Mouse (Mus musculus) neutrophil, adult 5-6 weeks (primary cell): ENCODE results near the gene Fanci. TPM values are rescaled to one million over a fixed set of nuclear protein-coding genes. Genes with fewer than 3 reads are reported as not detected.

Experiments used
- ATAC-seq: fragments of 151-379, 151-347 bp; 2 replicates; pipeline ENCODE4 v1.8.0; 2017; ENCODE audit warnings: mild to moderate bottlenecking, moderate TSS enrichment; ENCODE audit not compliant: insufficient number of reproducible peaks, poor library complexity, low FRiP score, severe bottlenecking; ENCODE audit errors: extremely low read depth
- total RNA-seq: library from RNA; stranded (forward); fragments of 200-1000 nt; gene quantifications from 2 replicates; pipeline ENCODE4 v1.2.3, GENCODE M21; 2017

The Fanci gene
- total RNA-seq, 1 experiment from 2014 or later: 3.4 TPM

GRCm38 (mm10) chr7:79440035-79440434 is 48.3 kb downstream of the Fanci start:
- no peak for ATAC-seq

- no peak for ATAC-seq
These were observed 55.3 kb downstream of the Fanci start for GRCm38 (mm10) chr7:79447048-79447447.

- ATAC-seq: no peak
These were observed 55.8 kb downstream of the Fanci start for GRCm38 (mm10) chr7:79447486-79447885.

- no peak for ATAC-seq
These were observed 70.0 kb downstream of the Fanci start for GRCm38 (mm10) chr7:79461721-79462120.

- ATAC-seq: no peak
These were observed 71.8 kb downstream of the Fanci start for GRCm38 (mm10) chr7:79463376-79464077.

- ATAC-seq: no peak
These were observed 73.2 kb downstream of the Fanci start for GRCm38 (mm10) chr7:79464776-79465420.

DNA sequence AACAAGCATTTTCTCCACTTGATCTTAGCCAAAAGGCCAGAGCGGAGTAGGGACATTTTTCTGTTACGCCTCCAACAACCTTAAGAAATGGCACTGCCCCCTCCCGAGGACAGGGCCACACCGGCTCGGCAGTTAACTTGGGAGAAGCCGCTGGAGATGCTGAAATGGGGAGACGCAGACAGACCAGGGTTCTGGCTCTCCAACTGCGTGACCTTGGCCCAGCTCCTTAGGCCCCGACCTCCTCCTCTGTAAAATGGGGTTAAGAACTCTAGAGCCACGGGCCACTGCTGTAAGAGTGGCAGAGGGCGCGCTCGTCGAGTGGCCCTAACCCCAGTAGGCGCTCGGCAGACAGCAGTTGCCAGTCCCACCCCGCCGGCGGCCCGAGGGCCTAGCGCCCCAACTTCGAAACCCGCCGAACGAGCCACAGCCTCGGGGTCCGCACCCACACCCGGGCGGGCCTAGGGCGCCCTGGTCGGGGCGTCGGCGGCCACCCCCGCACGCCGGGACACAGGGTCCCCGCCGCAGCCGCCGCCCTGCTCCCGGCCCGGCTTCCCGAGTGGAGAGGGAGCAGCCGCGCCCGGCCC is 73.8 kb downstream of the Fanci start:
- ATAC-seq: no peak

DNA sequence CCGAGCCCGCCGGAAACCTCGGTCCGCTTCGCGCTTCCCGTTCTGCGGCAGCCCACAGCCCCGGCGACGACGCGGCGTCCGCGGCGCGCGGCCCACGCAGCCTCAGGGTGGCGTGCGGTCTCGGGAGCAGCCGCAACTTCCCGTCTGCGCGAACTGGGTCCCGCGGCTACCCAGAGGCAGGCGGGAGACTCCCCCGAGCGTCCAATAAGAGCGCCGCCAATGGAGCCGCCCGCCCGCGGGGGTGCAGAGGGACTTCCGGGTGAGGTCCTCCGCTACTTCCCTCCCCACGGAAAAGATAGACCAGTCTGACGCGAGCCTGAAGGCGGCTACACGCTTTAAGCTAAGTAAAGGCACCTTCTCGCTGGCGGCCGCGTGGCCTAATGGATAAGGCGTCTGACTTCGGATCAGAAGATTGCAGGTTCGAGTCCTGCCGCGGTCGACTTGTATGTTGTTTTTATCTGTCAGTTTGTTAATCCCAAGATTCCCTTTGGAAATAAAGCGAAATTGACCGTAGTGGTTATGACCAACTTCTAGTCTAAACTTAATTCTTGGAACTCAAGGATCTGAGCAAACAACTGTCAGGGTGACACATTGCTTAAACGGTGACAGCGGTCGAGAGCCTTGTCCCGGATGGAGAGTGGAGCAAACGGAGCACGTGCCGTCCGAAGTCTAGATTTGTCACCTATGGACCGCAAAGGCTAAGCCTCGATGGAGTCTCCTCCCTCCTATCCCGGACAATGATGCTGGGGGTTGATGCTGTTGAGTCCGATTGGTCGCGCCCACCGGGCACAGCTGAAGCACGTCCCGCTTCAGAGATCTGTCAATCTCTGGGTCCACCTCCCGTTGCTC is 74.5 kb downstream of the Fanci start, which contains the start of gene Polg:
TSS of gene Polg (minus strand) at position 310 of the 849 bp plus-strand sequence.
- peak; percentile 86 for ATAC-seq

DNA sequence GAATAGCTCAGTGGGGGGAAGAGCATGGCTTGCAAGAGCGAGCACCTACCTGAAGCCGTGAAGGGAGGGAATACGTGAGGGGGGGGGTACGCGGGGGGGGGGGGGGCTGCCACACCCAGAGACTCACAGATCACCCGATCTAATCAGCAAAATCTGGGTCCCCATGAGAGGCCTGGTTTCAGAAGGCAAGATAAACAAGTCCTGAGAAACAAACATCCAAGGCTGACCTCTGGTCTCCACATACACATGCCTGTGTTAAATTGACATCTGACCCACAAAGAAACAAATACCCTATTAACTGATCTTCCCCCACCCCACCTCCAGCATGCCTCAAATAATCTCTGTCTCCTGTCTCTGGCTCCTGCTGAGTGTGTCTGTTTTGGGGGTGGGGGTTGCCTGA is 76.2 kb downstream of the Fanci start:
- ATAC-seq: no peak

- ATAC-seq: no peak
These were observed 77.3 kb downstream of the Fanci start for GRCm38 (mm10) chr7:79468994-79469393.

- no peak for ATAC-seq
These were observed 78.0 kb downstream of the Fanci start for GRCm38 (mm10) chr7:79469766-79470165.

- no peak for ATAC-seq
These were observed 79.0 kb downstream of the Fanci start for GRCm38 (mm10) chr7:79470718-79471117.

DNA sequence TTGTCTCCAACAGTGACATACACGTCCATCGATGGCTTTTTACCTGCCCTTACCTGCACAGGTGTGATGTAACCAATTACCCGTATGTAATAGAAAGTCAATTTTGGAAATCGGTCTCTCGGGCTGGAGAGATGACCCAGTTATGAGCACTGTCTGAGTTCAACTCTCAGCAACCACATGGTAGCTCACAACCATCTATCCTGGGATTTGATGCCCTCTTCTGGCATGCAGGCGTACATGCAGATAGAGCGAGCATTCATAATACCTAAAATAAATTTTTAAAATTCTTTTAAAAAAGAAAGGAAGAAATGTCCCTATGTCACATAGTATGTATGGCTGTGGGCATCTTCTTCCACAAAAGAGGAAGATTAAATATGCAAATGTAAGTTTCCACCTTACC is 79.7 kb downstream of the Fanci start:
- ATAC-seq: no peak

DNA sequence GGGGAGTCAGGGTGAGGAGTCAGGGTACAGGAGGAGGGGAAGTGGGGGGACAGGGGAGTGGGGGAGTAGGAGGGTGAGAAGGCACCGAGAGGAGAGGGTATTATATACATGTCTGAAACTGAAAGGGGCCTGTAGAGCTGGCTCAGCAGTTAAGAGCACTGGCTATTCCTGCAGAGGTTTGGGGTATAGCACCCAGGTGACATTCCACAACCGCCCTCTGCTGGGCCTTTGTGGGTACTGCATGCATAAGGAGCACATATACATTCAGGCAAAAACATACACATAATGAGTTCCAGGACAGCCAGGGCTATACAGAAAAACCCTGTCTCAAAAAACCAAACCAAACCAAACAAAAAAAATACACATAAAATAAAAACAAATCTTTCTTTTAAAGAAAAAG is 81.1 kb downstream of the Fanci start:
- no peak for ATAC-seq

GRCm38 (mm10) chr7:79473496-79474194 is 81.9 kb downstream of the Fanci start:
- ATAC-seq: no peak

DNA sequence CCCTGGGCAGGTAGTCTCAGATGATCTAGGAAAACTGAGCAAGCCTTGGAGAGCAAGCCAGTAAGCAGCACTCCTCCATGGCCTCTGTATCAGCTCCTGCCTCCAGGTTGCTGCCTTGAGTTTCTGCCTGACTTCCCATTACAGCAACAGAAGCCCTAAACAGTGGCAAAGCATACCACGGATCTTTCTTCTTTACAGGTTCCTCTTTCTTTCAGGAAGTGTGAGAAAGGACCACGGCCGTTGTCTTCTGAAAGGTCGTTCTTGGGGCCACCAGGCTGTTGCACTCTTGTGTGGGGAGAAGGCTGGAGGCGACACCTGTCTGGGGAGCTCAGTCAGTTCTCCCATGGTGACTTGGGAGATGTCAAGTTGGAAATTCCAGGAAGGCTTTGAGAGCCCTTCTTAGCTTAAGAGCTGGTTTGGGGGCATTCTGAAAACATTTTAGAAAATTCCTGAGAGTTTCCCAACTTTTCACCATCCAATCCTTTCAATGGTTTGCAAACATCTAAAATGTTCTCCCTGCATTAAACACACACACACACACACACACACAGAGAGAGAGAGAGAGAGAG is 83.2 kb downstream of the Fanci start:
- 0 out of 2 replicates have a peak, but pooled peaks have one; percentile 19 for ATAC-seq

- no peak for ATAC-seq
These were observed 94.8 kb downstream of the Fanci start for GRCm38 (mm10) chr7:79486528-79486927.

GRCm38 (mm10) chr7:79493915-79494314 is 102.2 kb downstream of the Fanci start:
- ATAC-seq: no peak; the same call in 1 of the 2 replicates
